Mouse (Mus musculus) neural tube, embryonic 14.5 days (tissue): Measurements from ENCODE around the gene Evx2. TPM values are rescaled to one million over a fixed set of nuclear protein-coding genes. Genes with fewer than 3 reads are reported as not detected.

ENCODE experiments used
- ATAC-seq: fragments of 200-750 bp; cut with Nextera tagmentation; 2 replicates; pipeline ENCODE4 v1.8.0; 2017; ENCODE audit warnings: low read depth, mild to moderate bottlenecking, moderate TSS enrichment, moderate library complexity
- H3K27ac ChIP-seq: fragments of 300-500 bp; sonication (generic); 2 replicates; pipeline ENCODE4 v1.5.1; 2014; ENCODE audit warnings: low read depth, mild to moderate bottlenecking, control low read depth, low read length, moderate library complexity, mixed read lengths
- H3K27me3 ChIP-seq: fragments of 300-500 bp; sonication (generic); 2 replicates; pipeline ENCODE4 v1.6.1; 2014; ENCODE audit warnings: low read length; ENCODE audit not compliant: control insufficient read depth, insufficient read depth
- H3K36me3 ChIP-seq: fragments of 300-500 bp; sonication (generic); 2 replicates; pipeline ENCODE4 v1.6.1; 2014; ENCODE audit warnings: low read length, mixed read lengths; ENCODE audit not compliant: control insufficient read depth, insufficient read depth
- H3K4me1 ChIP-seq: fragments of 300-500 bp; sonication (generic); 2 replicates; pipeline ENCODE4 v1.6.1; 2014; ENCODE audit warnings: low read length; ENCODE audit not compliant: control insufficient read depth, insufficient read depth
- H3K4me2 ChIP-seq: fragments of 300-500 bp; sonication (generic); 2 replicates; pipeline ENCODE4 v1.6.1; 2014; ENCODE audit warnings: mild to moderate bottlenecking, low read depth, low read length, control low read depth
- H3K4me3 ChIP-seq: fragments of 300-500 bp; sonication (generic); 2 replicates; pipeline ENCODE4 v1.5.1; 2014; ENCODE audit warnings: low read depth, low read length, control low read depth, mixed read lengths
- H3K9ac ChIP-seq: fragments of 300-500 bp; sonication (generic); replicated peaks from 2 replicates; pipeline ENCODE4 v1.6.1; 2014; ENCODE audit warnings: low read depth, mild to moderate bottlenecking, control low read depth, low read length, mixed read lengths
- H3K9me3 ChIP-seq: fragments of 300-500 bp; sonication (generic); 2 replicates; pipeline ENCODE4 v1.6.1; 2016; ENCODE audit warnings: low read length; ENCODE audit not compliant: control insufficient read depth
- WGBS: fragments of 180-500 bp; shearing (Covaris S2); extraction: QIAGEN DNeasy Blood & Tissue Kit; methylation state at CpG from one replicate; pipeline ENCODE4 v1.1.7; 2014; 5-methylcytosine and 5-hydroxymethylcytosine counted together
- polyA plus RNA-seq: library from polyadenylated mRNA; unstranded; fragments of >200 nt; fragmentation: Nextera tagmentation; extraction: Ambion mirVana; gene quantifications from 2 replicates; pipeline ENCODE4 v1.2.1, GENCODE M21; 2014

The Evx2 gene
- polyA plus RNA-seq, 1 experiment from 2014 or later, result 0.55 TPM

GRCm38 (mm10) chr2:74635412-74635811, 23.9 kb downstream of the Evx2 start:
- H3K4me3 ChIP-seq, result no peak overlapping the region
- ATAC-seq, result no peak
- no peak overlapping the region for H3K27ac ChIP-seq
- H3K27me3 ChIP-seq, result no peaks in the 10 kb centered on the region
- H3K4me1 ChIP-seq, result no peaks in the 10 kb centered on the region
- no peak overlapping the region for H3K4me2 ChIP-seq
- no peak overlapping the region for H3K9ac ChIP-seq
- no peaks in the 10 kb centered on the region for H3K36me3 ChIP-seq
- 75% methylated on average over 4 of the region's 4 CpGs for WGBS
- no peaks in the 10 kb centered on the region for H3K9me3 ChIP-seq

GRCm38 (mm10) chr2:74620368-74620767, 39.0 kb downstream of the Evx2 start:
- no peaks in the 10 kb centered on the region for H3K27me3 ChIP-seq
- H3K9ac ChIP-seq, result no peak overlapping the region
- H3K4me3 ChIP-seq, result no peak overlapping the region
- H3K4me2 ChIP-seq, result no peak overlapping the region
- WGBS, result 88% methylated on average over 10 of the region's 10 CpGs
- H3K36me3 ChIP-seq, result no peaks in the 10 kb centered on the region
- no peaks in the 10 kb centered on the region for H3K4me1 ChIP-seq
- no peak overlapping the region for H3K27ac ChIP-seq
- no peak for ATAC-seq
- H3K9me3 ChIP-seq, result no peaks in the 10 kb centered on the region

GRCm38 (mm10) chr2:74619676-74620246, 39.6 kb downstream of the Evx2 start:
- no peak for ATAC-seq
- H3K27ac ChIP-seq, result no peak overlapping the region
- no peak overlapping the region for H3K9ac ChIP-seq
- H3K27me3 ChIP-seq, result no peaks in the 10 kb centered on the region
- no peaks in the 10 kb centered on the region for H3K9me3 ChIP-seq
- H3K4me1 ChIP-seq, result no peaks in the 10 kb centered on the region
- no peaks in the 10 kb centered on the region for H3K36me3 ChIP-seq
- H3K4me3 ChIP-seq, result no peak overlapping the region
- H3K4me2 ChIP-seq, result no peak overlapping the region
- WGBS, result 86% methylated on average over 3 of the region's 3 CpGs

GRCm38 (mm10) chr2:74617706-74618105, 41.7 kb downstream of the Evx2 start:
- no peaks in the 10 kb centered on the region for H3K9me3 ChIP-seq
- H3K9ac ChIP-seq, result no peak overlapping the region
- ATAC-seq, result no peak
- H3K4me2 ChIP-seq, result no peak overlapping the region
- no peaks in the 10 kb centered on the region for H3K36me3 ChIP-seq
- H3K27me3 ChIP-seq, result no peaks in the 10 kb centered on the region
- H3K4me1 ChIP-seq, result no peaks in the 10 kb centered on the region
- H3K4me3 ChIP-seq, result no peak overlapping the region
- 84% methylated on average over 9 of the region's 9 CpGs for WGBS
- no peak overlapping the region for H3K27ac ChIP-seq

- Histone ChIP-seq H3K27ac (no peak overlapping the region), H3K36me3 (no peaks in the 10 kb centered on the region), H3K4me2 (no peak overlapping the region), H3K4me3 (no peak overlapping the region), H3K9me3 (no peaks in the 10 kb centered on the region), H3K27me3 (no peaks in the 10 kb centered on the region), H3K4me1 (no peaks in the 10 kb centered on the region), H3K9ac (no peak overlapping the region)
- no peak for ATAC-seq
- 75% methylated on average over 4 of the region's 4 CpGs for WGBS
Observed at GRCm38 (mm10) chr2:74611406-74611805, 48.0 kb downstream of the Evx2 start.

- Histone ChIP-seq H3K36me3 (no peaks in the 10 kb centered on the region), H3K9me3 (no peaks in the 10 kb centered on the region), H3K27me3 (no peaks in the 10 kb centered on the region), H3K4me3 (no peak overlapping the region), H3K4me1 (no peaks in the 10 kb centered on the region), H3K4me2 (no peak overlapping the region), H3K27ac (no peak overlapping the region), H3K9ac (no peak overlapping the region)
- no peak for ATAC-seq
Observed at GRCm38 (mm10) chr2:74609350-74609749, 50.0 kb downstream of the Evx2 start.

GRCm38 (mm10) chr2:74606087-74606760, 53.1 kb downstream of the Evx2 start:
- Histone ChIP-seq H3K4me2 (no peak overlapping the region), H3K9me3 (no peaks in the 10 kb centered on the region), H3K9ac (no peak overlapping the region), H3K27me3 (no peaks in the 10 kb centered on the region), H3K27ac (no peak overlapping the region), H3K4me3 (no peak overlapping the region), H3K4me1 (no peaks in the 10 kb centered on the region), H3K36me3 (no peaks in the 10 kb centered on the region)
- no peak for ATAC-seq
- 88% methylated on average over 5 of the region's 5 CpGs for WGBS

- no peak overlapping the region for H3K9ac ChIP-seq
- H3K9me3 ChIP-seq, result no peaks in the 10 kb centered on the region
- ATAC-seq, result no peak
- no peaks in the 10 kb centered on the region for H3K4me1 ChIP-seq
- H3K27me3 ChIP-seq, result no peaks in the 10 kb centered on the region
- 36% methylated on average over 3 of the region's 3 CpGs for WGBS
- H3K36me3 ChIP-seq, result no peaks in the 10 kb centered on the region
- H3K4me3 ChIP-seq, result no peak overlapping the region
- no peak overlapping the region for H3K27ac ChIP-seq
- H3K4me2 ChIP-seq, result no peak overlapping the region
Observed at GRCm38 (mm10) chr2:74604011-74604410, 55.3 kb downstream of the Evx2 start.
